Mouse (Mus musculus) embryonic stem cell, embryonic (primary cell): Measurements from ENCODE around the gene Stab1.

Experiments used
- CTCF ChIA-PET, 4 experiments: fragments of 300-600 bp in 2 of 4; fragments of 350-600 bp in 2 of 4; sonication (Branson Sonifier 250); formaldehyde crosslinking; loops; one replicate each; lab custom pipeline; 2022; ENCODE audit warnings: inconsistent platforms in 2 of 4; lab: Charles Lee
- POLR2A ChIA-PET, 4 experiments: fragments of 300-600 bp in 2 of 4; fragments of 350-600 bp in 2 of 4; sonication (Branson Sonifier 250); formaldehyde crosslinking; loops; one replicate each; lab custom pipeline; 2022; ENCODE audit warnings: antibody characterized with exemption in 4 of 4, inconsistent platforms in 1 of 4; lab: Charles Lee

Stab1 gene

DNA sequence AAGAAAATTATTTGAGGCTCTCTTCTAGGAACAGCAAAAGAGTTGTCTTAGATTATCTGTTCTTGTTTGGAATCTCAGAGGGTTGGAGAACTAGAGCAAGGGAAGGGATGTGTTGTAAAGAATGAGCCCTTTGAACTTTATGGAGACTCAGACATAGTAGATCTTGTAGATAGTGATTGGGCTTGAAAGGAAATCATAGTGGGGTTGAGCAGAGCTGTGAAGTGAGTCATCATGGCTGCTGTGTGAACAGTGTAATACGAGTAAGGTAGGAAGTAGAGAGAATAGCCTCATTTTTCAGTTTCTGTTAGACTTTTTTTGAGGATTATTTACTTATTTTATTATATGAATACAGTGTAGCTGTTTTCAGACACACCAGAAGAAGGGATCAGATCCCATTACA lies 78.5 kb downstream of the Stab1 start:
- ChIA-PET CTCF (no interaction called here), POLR2A (interaction anchor here in 1 of 4 experiments (1.1 kb wide), 1 partner anchor 75 kb away, joined by 4 read pairs; no protein-coding TSS in a partner anchor)
